Mouse (Mus musculus) cerebellum, adult 18-20 months (tissue): ENCODE data around the gene Dnmt3a.

Experiments
- DNase-seq, 2 experiments: peaks; one replicate each; pipeline ENCODE4 v3.0.0; 2021

Dnmt3a gene

DNA sequence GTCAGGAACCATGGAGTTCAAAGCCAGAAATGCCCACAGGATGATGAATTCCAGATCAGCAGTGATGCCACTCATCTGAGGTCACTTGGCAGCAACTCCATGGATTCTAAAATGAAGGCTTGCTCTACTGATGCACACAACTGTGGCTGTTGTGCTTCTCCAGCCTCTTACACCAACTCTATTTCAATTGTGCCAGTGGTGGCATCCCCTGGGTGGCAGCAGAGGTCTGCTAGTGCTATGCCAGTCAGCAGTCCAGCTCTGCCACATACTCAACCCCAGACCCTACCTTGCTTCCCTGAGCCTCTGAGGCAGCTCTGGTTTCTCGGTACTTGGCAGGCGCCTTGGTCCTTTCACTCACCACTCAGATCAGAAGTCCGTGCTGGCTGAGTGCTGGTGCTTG lies 123.0 kb downstream of the Dnmt3a start:
- DNase-seq, result peak in 1 of 2 experiments; percentile 57

DNA sequence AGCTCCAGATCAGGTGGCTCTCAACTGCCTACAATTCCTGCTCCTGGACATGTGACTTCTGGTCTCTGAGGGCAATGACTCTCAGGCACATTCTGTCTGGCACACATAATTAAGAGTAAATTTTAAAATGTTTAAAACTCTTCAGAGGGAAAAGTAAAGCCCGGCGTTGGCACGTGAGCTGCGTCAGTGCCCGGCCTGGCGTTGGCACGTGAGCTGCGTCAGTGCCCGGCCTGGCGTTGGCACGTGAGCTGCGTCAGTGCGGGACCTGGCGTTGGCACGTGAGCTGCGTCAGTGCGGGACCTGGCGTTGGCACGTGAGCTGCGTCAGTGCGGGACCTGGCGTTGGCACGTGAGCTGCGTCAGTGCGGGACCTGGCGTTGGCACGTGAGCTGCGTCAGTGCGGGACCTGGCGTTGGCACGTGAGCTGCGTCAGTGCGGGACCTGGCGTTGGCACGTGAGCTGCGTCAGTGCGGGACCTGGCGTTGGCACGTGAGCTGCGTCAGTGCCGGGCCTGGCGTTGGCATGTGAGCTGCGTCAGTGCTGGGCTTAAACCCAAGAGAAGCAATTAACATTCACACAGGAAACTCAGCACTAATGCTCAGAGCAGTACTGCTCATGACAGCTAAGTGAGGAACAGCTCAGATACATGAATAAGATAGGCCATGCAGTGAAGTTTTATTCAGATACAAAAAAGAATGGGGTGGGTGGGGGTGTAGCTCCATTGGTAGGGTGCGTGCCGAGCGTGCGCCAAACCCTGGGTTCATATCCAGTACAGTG lies 124.5 kb downstream of the Dnmt3a start:
- peak; percentile 58 to 66 for DNase-seq

DNA sequence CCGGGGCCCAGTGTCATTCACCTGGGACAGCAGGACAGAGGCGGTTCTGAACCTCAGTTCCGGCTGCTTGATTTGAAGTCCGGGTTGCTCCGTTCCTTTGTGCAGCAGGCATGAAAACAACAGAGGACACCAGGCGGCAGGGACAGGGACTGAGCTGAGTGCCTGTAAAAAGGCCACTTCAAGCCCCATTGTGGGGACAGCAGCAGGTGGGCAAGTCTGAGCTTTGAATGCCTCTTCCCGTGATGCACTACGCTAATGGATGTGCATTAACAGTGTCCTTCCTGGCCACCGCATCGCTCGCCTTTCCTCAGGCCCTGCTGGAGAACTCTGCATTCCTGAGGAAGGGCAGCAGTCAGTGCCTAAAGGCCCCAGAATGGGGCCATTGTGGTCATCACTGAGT lies 136.2 kb downstream of the Dnmt3a start:
- no peak for DNase-seq

DNA sequence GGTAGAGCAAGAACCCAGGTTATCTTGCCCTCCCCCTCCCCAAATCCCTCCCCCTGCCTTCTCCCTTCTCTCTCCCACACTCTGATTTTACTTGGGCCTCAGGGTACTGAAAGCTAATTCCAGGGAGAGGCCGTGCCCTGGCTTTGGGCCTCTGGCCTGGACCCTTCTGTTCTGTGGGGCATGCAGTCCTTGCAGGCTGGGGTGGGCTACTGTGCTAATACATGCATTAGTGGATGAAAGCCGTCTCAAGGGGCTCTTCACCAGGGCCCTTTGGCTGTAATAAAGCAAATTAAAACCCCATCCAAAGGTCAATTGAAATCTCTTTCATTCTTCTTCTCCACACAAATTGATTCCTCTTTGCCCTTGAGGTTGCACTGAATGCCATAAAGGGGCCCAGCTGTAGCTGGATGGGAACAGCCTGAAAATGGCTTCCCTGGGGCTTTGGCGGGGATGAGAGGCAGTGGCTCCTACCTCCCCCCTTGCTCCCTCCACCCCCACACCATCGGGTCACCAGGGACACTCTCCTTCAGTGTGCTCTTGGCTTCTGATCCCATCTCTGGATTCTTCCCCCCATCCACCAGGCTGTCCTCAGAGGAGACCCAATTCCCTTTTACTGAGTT lies 138.8 kb downstream of the Dnmt3a start:
- DNase-seq, result no peak

DNA sequence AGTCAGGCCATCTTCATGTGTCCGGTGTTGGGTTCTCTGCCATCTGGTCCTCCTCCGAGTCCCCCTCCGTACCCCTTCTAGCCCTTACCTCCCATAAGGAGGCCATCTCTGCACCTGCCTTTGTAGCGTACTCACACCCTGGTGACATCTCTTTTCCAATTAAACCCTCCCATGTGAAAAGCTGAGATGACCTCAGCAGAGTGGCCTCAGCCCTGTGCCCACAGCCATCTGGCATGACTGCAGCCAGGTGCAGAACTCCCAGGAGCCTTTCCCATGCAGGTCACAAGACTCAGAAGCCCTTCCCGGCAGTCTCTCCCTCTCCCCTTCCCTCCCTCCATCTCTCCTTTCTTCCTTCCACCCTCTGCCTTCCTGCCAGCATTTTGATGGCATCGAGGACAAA lies 141.7 kb downstream of the Dnmt3a start:
- peak; percentile 44 to 54 for DNase-seq

DNA sequence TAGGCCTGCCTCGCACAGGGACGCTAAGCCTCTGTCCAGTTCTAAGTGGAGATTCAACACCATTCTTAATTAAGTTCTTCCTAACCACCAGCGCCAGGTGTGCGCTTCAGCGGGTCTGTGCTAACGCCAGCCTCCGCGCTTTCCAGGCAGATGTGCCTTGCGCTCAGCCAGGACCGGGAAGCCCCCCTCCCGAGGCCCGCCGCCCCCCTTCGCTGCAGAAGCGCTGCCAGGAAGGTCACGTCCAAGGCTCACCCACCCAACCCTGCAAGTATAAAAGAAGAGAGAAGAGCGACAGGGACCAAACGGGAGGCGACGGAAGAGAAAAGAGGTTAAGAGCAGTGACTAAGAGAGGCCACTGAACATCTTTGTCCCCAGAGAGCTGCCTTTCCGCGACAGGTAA lies 148.8 kb downstream of the Dnmt3a start, which contains the start of gene Pomc:
Gene Pomc, plus strand, starts transcription at position 301 of the 400 bp plus-strand sequence.
- no peak for DNase-seq

DNA sequence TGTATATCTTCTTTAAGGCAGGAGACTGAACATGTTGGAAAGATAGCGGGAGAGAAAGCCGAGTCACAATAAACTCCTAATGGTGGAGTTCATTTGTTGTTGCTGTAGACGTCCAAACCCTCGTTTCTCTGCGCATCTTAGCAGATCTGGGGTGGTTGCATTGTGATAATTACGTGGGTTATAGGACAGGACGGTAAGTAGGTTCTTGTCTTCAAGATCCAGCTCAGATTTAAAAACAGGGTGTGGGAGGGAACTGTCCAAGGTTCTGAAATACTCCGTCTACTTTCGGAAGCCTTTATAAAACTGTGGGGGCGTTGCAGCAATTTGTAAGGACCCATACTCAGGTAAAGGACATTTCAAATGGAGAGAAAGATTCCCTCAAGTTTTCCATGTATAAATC lies 149.6 kb downstream of the Dnmt3a start:
- no peak for DNase-seq

DNA sequence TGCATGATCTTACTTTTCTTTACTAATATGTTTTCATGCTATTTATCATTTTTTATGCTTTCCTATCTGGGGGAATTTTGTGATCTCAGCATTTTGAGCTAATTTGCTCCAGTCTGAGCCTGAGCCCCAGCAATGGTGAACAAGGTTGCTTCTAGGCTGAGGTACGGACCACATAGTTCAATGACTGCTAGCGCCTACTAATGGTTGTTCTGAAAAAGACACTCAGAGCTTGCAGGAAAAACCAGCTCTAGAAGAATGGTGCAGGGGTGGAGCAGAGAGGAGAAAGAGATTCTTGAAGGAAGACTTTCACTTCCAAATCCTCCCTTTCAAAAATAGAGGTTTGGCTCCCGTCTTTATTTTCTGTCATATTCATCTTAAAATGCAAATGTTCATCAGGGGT lies 150.5 kb downstream of the Dnmt3a start:
- DNase-seq, result peak in 1 of 2 experiments; percentile 37

DNA sequence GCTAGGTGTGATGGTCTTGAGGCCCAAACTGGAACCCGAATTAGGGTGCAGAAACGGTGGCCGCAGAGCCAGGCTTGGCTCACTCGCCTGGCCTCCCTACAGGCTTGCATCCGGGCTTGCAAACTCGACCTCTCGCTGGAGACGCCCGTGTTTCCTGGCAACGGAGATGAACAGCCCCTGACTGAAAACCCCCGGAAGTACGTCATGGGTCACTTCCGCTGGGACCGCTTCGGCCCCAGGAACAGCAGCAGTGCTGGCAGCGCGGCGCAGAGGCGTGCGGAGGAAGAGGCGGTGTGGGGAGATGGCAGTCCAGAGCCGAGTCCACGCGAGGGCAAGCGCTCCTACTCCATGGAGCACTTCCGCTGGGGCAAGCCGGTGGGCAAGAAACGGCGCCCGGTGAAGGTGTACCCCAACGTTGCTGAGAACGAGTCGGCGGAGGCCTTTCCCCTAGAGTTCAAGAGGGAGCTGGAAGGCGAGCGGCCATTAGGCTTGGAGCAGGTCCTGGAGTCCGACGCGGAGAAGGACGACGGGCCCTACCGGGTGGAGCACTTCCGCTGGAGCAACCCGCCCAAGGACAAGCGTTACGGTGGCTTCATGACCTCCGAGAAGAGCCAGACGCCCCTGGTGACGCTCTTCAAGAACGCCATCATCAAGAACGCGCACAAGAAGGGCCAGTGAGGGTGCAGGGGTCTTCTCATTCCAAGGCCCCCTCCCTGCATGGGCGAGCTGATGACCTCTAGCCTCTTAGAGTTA lies 154.2 kb downstream of the Dnmt3a start:
- peak; percentile 87 to 92 for DNase-seq

DNA sequence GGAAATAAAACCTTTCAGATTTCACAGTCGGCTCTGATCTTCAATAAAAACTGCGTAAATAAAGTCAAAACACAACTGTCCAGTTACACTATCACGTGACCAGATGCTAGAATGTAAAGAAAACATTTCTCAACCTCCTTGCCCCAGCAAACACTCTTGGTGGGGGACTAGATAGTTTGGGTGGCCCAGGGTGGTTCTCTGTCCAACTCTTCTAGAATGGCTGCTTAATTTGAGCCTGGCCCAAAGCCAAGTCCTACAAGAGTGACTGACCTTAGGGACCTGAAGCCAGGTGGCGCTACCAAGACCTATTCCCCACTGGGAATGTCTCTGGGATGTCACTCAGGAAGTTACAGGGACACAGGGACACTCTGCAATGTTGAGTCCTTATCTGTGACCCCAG lies 154.7 kb downstream of the Dnmt3a start:
- DNase-seq, result peak; percentile 52 to 64
